Mouse (Mus musculus): Measurements from ENCODE around the gene Mrpl11. TPM values are rescaled to one million over a fixed set of nuclear protein-coding genes. Genes with fewer than 3 reads are reported as not detected.
A peak's percentile ranks its signal among the peaks of the same experiment; 100 is the strongest.
"Not testable (repeated sequence)": the region's sequence is repeated elsewhere in the genome, so short reads cannot be mapped to it uniquely, and the experiment has no call there.

Gene Mrpl11
- polyA plus RNA-seq, 1 experiment from 2014 or later, result 116 TPM

DNA sequence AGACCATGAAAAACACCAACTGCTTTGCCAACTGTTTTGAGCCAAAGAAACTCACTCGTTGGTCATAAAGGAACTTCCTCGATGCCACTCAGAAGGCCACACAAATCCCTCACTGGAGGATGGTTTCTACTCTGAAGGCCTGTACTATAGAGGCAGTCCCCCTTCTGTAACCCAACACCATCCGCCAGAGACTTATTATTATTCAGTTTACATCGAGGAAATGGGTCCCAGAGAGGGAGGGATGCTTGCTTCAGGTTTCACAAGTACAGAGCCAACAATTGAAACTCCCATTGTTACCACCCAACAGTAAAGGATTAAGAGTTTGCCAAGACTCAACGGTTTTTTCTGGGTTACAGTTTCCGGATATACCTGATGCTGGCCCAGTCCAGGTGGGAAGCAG, 16.4 kb upstream of the Mrpl11 start:
- Histone ChIP-seq H3K4me2 (replicated peaks) (no peak overlapping the region), H3K36me3 (no peaks in the 10 kb centered on the region), H3K4me1 (replicated peaks) (peaks cover 11% of the 10 kb centered on the region), H3K4me3 (replicated peaks) (no peak overlapping the region), H3K9ac (no peak overlapping the region), H3K27ac (no peak overlapping the region), H3K9me3 (no peaks in the 10 kb centered on the region), H3K27me3 (replicated peaks) (no peaks in the 10 kb centered on the region)
- WGBS, result 50% methylated on average over 6 of the region's 6 CpGs
- ATAC-seq, result no peak

DNA sequence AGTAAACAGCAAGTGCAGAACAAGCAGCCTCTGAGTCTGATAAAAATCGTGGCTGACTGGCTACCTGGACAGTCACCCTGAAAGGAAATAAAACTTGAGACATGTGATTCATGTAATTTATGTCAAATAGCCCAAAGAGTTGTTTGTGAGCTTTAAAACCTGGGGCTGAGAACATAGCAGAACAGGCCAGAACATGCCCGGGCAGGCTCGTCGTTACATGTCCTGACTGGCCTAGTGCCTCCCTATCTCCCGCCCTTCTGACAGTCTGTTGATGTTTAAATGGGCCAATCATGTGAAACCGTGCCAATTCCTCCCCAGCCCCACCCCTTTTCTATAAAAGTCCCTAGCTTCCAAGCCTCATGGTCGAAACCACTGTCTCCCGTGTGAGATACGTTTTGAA, 13.3 kb upstream of the Mrpl11 start:
- H3K27me3 ChIP-seq (replicated peaks); H3K27ac ChIP-seq; H3K9me3 ChIP-seq; H3K4me1 ChIP-seq (replicated peaks); ATAC-seq; H3K4me3 ChIP-seq (replicated peaks); H3K36me3 ChIP-seq; H3K4me2 ChIP-seq (replicated peaks); H3K9ac ChIP-seq: not testable (repeated sequence)
- 82% methylated on average over 9 of the region's 9 CpGs for WGBS

DNA sequence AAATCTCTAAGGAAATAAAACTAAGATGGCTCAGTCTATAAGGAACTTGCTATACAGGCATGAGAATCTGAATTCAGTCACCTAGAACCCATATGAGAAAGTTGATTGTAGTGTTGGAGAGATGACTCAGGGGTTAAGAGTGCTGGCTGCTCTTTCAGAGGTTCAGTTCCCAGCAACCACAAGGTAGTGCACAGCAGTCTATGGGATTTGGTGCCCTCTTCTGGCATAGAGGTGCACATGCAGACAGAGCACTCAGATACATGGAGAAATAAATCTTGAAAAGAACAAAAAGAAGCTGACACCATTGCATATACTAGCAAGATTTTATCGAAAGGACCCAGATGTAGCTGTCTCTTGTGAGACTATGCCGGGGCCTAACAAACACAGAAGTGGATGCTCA, 6.3 kb downstream of the Mrpl11 start:
- Histone ChIP-seq H3K9ac (no peak overlapping the region), H3K4me3 (replicated peaks) (no peak overlapping the region), H3K9me3 (no peaks in the 10 kb centered on the region), H3K4me1 (replicated peaks) (no peaks in the 10 kb centered on the region), H3K4me2 (replicated peaks) (no peak overlapping the region), H3K27me3 (replicated peaks) (no peaks in the 10 kb centered on the region), H3K27ac (no peak overlapping the region), H3K36me3 (peaks cover 22% of the 10 kb centered on the region)
- ATAC-seq, result no peak
- WGBS, result 74% methylated on average over 2 of the region's 2 CpGs

- Histone ChIP-seq H3K27ac (no peak overlapping the region), H3K9ac (no peak overlapping the region), H3K27me3 (replicated peaks) (peaks cover 27% of the 10 kb centered on the region; the same call in 1 of the 2 replicates), H3K9me3 (no peaks in the 10 kb centered on the region), H3K4me2 (replicated peaks) (no peak overlapping the region), H3K36me3 (no peaks in the 10 kb centered on the region), H3K4me1 (replicated peaks) (no peaks in the 10 kb centered on the region), H3K4me3 (replicated peaks) (no peak overlapping the region)
- no peak for ATAC-seq
Measured at GRCm38 (mm10) chr19:4981767-4982166, 19.8 kb downstream of the Mrpl11 start.

GRCm38 (mm10) chr19:4989013-4989412, 27.1 kb downstream of the Mrpl11 start:
- Histone ChIP-seq H3K4me1 (replicated peaks) (0 out of 2 replicates have a peak, but pooled peaks cover 8% of the 10 kb centered on the region), H3K27me3 (replicated peaks) (peaks cover 46% of the 10 kb centered on the region), H3K36me3 (no peaks in the 10 kb centered on the region), H3K9me3 (no peaks in the 10 kb centered on the region), H3K4me2 (replicated peaks) (no peak overlapping the region), H3K9ac (no peak overlapping the region), H3K4me3 (replicated peaks) (no peak overlapping the region), H3K27ac (no peak overlapping the region)
- 3% methylated on average over 13 of the region's 13 CpGs for WGBS
- no peak for ATAC-seq

DNA sequence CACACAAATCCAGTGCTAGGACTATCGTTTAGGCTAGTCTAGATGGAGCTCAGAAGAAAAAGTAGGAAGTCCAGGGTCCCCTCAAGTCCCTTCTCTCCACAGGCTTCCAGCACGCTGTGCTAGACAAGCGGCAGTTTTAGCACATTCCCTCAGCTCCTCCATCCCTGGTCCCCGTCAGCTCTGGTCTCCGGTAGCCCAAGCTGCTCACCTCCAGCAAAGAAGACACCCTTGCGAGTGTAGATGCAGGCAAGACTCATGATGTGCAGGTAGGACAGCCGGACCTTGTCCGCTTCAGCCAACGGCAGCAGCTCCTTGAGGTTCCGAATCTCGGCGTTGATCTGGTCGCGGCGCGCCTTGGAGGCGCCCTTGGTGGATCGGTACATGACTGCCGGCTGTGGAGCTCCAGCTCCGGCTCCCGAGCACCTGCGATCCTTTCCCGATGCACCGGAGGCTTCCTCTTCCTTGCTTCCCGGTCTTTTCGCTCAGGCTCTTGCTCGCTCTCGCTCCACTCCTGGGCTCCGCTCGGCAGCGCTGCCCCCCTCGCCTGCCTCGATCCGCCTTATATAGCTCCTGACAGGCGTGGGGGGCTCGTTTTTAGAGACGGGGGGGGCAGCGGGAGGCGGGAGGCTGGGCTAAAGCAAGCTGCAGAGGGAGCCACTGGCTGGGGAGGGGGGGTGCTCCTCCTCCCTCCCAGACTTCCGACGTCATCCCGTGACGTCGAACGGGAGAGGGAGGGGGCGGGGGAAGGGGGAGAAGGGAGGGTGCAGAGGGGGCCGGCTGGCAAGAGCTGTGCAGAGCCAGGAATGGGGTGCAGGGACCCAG, 27.7 kb downstream of the Mrpl11 start:
- H3K27ac ChIP-seq, result no peak overlapping the region
- no peak overlapping the region for H3K4me2 ChIP-seq (replicated peaks)
- ATAC-seq, result no peak
- H3K27me3 ChIP-seq (replicated peaks), result peaks cover 39% of the 10 kb centered on the region
- H3K4me1 ChIP-seq (replicated peaks), result 0 out of 2 replicates have a peak, but pooled peaks cover 8% of the 10 kb centered on the region
- no peak overlapping the region; the same call in 1 of the 2 replicates for H3K4me3 ChIP-seq (replicated peaks)
- H3K36me3 ChIP-seq, result no peaks in the 10 kb centered on the region
- H3K9me3 ChIP-seq, result no peaks in the 10 kb centered on the region
- 20% methylated on average over 44 of the region's 47 CpGs for WGBS
- H3K9ac ChIP-seq, result no peak overlapping the region

- Histone ChIP-seq H3K9me3 (no peaks in the 10 kb centered on the region), H3K4me1 (replicated peaks) (0 out of 2 replicates have a peak, but pooled peaks cover 8% of the 10 kb centered on the region), H3K9ac (no peak within 1 kb of the TSS), H3K36me3 (no peaks in the 10 kb centered on the region), H3K27me3 (replicated peaks) (peaks cover 35% of the 10 kb centered on the region), H3K4me2 (replicated peaks) (peak within 1 kb of the TSS; percentile 35; the same call in 1 of the 2 replicates), H3K27ac (no peak within 1 kb of the TSS), H3K4me3 (replicated peaks) (no peak within 1 kb of the TSS; the same call in 1 of the 2 replicates)
- WGBS, result 17% methylated on average over 4 of the region's 4 CpGs
- ATAC-seq, result no peak
Measured at GRCm38 (mm10) chr19:4990256-4990625, 28.3 kb downstream of the Mrpl11 start, which contains the start of gene Npas4. Npas4 (minus strand) TSS chr19:4990316.

DNA sequence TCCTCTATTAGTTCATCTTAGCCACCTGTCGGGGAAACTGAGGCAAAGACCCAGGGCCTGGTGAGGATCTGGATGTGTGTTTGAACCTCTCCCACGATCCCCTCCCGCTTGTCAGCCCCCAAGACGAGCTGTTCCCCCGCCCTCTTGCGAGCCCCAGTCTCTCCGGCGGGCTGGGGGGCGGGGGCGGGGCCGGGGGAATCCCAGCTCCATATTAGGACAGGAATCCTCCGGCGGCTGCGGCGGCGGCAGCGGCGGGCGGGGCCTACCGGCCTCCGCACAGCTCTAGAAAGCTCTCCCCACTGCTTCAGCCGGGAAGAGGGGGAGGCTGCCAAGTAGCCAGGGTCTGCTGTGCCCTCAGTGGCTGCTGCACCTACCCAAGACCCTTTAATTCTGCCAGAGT, 28.8 kb downstream of the Mrpl11 start:
- Histone ChIP-seq H3K4me3 (replicated peaks) (no peak overlapping the region), H3K4me2 (replicated peaks) (peak overlapping the region; percentile 35; the same call in 1 of the 2 replicates), H3K36me3 (no peaks in the 10 kb centered on the region), H3K27me3 (replicated peaks) (peaks cover 34% of the 10 kb centered on the region), H3K9me3 (no peaks in the 10 kb centered on the region), H3K9ac (no peak overlapping the region), H3K27ac (no peak overlapping the region), H3K4me1 (replicated peaks) (0 out of 2 replicates have a peak, but pooled peaks cover 8% of the 10 kb centered on the region)
- 3% methylated on average over 21 of the region's 22 CpGs for WGBS
- ATAC-seq, result no peak

GRCm38 (mm10) chr19:4992371-4992770, 30.4 kb downstream of the Mrpl11 start:
- peaks cover 30% of the 10 kb centered on the region for H3K27me3 ChIP-seq (replicated peaks)

DNA sequence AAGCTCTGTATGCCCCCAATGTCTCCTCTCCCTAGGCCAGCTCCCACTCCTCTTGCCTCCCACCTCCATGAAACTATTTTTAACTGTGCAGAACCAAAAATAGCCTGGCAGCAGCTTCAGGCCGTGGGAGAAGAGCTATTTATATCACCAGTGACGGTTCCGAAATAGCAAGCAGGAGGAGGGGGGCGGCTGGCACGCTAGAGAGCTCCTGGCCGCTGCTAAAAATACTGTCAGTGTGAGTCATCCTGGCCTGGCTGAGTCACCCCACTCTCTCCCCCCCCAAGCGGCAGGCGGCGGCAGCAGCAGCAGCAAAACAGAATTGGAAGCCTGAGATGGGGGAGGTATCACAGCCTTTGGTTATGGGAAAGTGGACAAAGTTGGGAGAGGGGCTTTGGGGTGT, 31.0 kb downstream of the Mrpl11 start:
- 0 out of 2 replicates have a peak, but pooled peaks cover 8% of the 10 kb centered on the region for H3K4me1 ChIP-seq (replicated peaks)
- peak; percentile 85 for ATAC-seq
- H3K9ac ChIP-seq, result no peak overlapping the region
- no peak overlapping the region for H3K27ac ChIP-seq
- no peaks in the 10 kb centered on the region for H3K36me3 ChIP-seq
- 2% methylated on average over 9 of the region's 9 CpGs for WGBS
- no peak overlapping the region for H3K4me3 ChIP-seq (replicated peaks)
- H3K27me3 ChIP-seq (replicated peaks), result peaks cover 30% of the 10 kb centered on the region
- no peaks in the 10 kb centered on the region for H3K9me3 ChIP-seq
- H3K4me2 ChIP-seq (replicated peaks), result peak overlapping the region; percentile 17; the same call in 1 of the 2 replicates

More at GRCm38 (mm10) chr19:4992371-4992770, 30.4 kb downstream of the Mrpl11 start:
- Histone ChIP-seq H3K36me3 (no peaks in the 10 kb centered on the region), H3K27ac (no peak overlapping the region), H3K4me2 (replicated peaks) (peak overlapping the region; percentile 17; the same call in 1 of the 2 replicates), H3K4me3 (replicated peaks) (no peak overlapping the region), H3K9ac (no peak overlapping the region), H3K4me1 (replicated peaks) (0 out of 2 replicates have a peak, but pooled peaks cover 8% of the 10 kb centered on the region), H3K9me3 (no peaks in the 10 kb centered on the region)
- WGBS, result 12% methylated on average over 8 of the region's 8 CpGs
- ATAC-seq, result no peak

- no peak overlapping the region for H3K9ac ChIP-seq
- no peak for ATAC-seq
- H3K27me3 ChIP-seq (replicated peaks), result peaks cover 30% of the 10 kb centered on the region
- WGBS, result 63% methylated on average over 5 of the region's 5 CpGs
- no peak overlapping the region for H3K27ac ChIP-seq
- no peaks in the 10 kb centered on the region for H3K36me3 ChIP-seq
- no peak overlapping the region for H3K4me2 ChIP-seq (replicated peaks)
- H3K9me3 ChIP-seq, result no peaks in the 10 kb centered on the region
- H3K4me3 ChIP-seq (replicated peaks), result no peak overlapping the region
- 0 out of 2 replicates have a peak, but pooled peaks cover 8% of the 10 kb centered on the region for H3K4me1 ChIP-seq (replicated peaks)
Measured at GRCm38 (mm10) chr19:4994043-4994442, 32.1 kb downstream of the Mrpl11 start.

GRCm38 (mm10) chr19:4999445-5000140, 37.6 kb downstream of the Mrpl11 start:
- 0 out of 2 replicates have a peak overlapping the region, but pooled peaks have one; percentile 0 for H3K4me3 ChIP-seq (replicated peaks)
- peaks cover 9% of the 10 kb centered on the region; the same call in 1 of the 2 replicates for H3K27me3 ChIP-seq (replicated peaks)
- ATAC-seq, result no peak
- no peak overlapping the region for H3K27ac ChIP-seq
- WGBS, result 55% methylated on average over 6 of the region's 6 CpGs
- no peaks in the 10 kb centered on the region for H3K9me3 ChIP-seq
- H3K4me1 ChIP-seq (replicated peaks), result peaks cover 3% of the 10 kb centered on the region; the same call in 1 of the 2 replicates
- no peak overlapping the region for H3K9ac ChIP-seq
- peak overlapping the region; percentile 26 for H3K4me2 ChIP-seq (replicated peaks)
- H3K36me3 ChIP-seq, result no peaks in the 10 kb centered on the region
